Mouse (Mus musculus) thymus, postnatal 25 days (tissue): ENCODE measurements around the gene Fam151b.
A peak's percentile ranks its signal among the peaks of the same experiment; 100 is the strongest.

ENCODE experiments used
- DNase-seq: peaks from one replicate; pipeline ENCODE4 v3.0.0; 2022

Fam151b gene

GRCm38 (mm10) chr13:92483852-92484463 is at the start of gene Fam151b:
Fam151b (minus strand) TSS chr13:92484015.
- peak; percentile 96 for DNase-seq

GRCm38 (mm10) chr13:92532216-92532615 is 48.4 kb upstream of the Fam151b start:
- DNase-seq, result no peak

- DNase-seq, result no peak
Measured at GRCm38 (mm10) chr13:92531237-92531636, 47.4 kb upstream of the Fam151b start.

GRCm38 (mm10) chr13:92530721-92531211 is 47.0 kb upstream of the Fam151b start, which contains the start of gene Zfyve16:
Zfyve16 (minus strand) TSS chr13:92530868.
- peak; percentile 96 for DNase-seq

- no peak for DNase-seq
Measured at GRCm38 (mm10) chr13:92529828-92530720, 46.3 kb upstream of the Fam151b start.

- no peak for DNase-seq
Measured at GRCm38 (mm10) chr13:92523178-92523813, 39.5 kb upstream of the Fam151b start.

GRCm38 (mm10) chr13:92504871-92505270 is 21.1 kb upstream of the Fam151b start:
- no peak for DNase-seq

- DNase-seq, result no peak
Measured at GRCm38 (mm10) chr13:92491923-92492322, 8.1 kb upstream of the Fam151b start.

GRCm38 (mm10) chr13:92490817-92491216 is 7.0 kb upstream of the Fam151b start:
- DNase-seq, result no peak

GRCm38 (mm10) chr13:92483348-92483747 is 467 bp downstream of the Fam151b start:
- peak; percentile 64 for DNase-seq

GRCm38 (mm10) chr13:92470151-92470550 is 13.7 kb downstream of the Fam151b start:
- no peak for DNase-seq

GRCm38 (mm10) chr13:92469381-92469780 is 14.4 kb downstream of the Fam151b start:
- no peak for DNase-seq

GRCm38 (mm10) chr13:92467891-92468290 is 15.9 kb downstream of the Fam151b start:
- DNase-seq, result no peak

GRCm38 (mm10) chr13:92464698-92465097 is 19.1 kb downstream of the Fam151b start:
- DNase-seq, result no peak

GRCm38 (mm10) chr13:92446872-92447271 is 36.9 kb downstream of the Fam151b start:
- DNase-seq, result no peak

GRCm38 (mm10) chr13:92440286-92440685 is 43.5 kb downstream of the Fam151b start:
- DNase-seq, result no peak

- no peak for DNase-seq
Measured at GRCm38 (mm10) chr13:92438656-92439055, 45.2 kb downstream of the Fam151b start.

- no peak for DNase-seq
Measured at GRCm38 (mm10) chr13:92427351-92427855, 56.4 kb downstream of the Fam151b start.

GRCm38 (mm10) chr13:92426294-92427051 is 57.3 kb downstream of the Fam151b start:
- peak; percentile 4 for DNase-seq

GRCm38 (mm10) chr13:92425758-92426264 is 58.0 kb downstream of the Fam151b start, which contains the start of gene Ankrd34b:
Ankrd34b (plus strand) TSS chr13:92425896.
- peak; percentile 41 for DNase-seq

- no peak for DNase-seq
Measured at GRCm38 (mm10) chr13:92423711-92424110, 60.1 kb downstream of the Fam151b start.

GRCm38 (mm10) chr13:92419630-92420029 is 64.2 kb downstream of the Fam151b start:
- DNase-seq, result no peak
